Mouse (Mus musculus) embryonic fibroblast, embryonic 13.5 days (primary cell): ENCODE measurements around the gene Zfand4. TPM values are rescaled to one million over a fixed set of nuclear protein-coding genes. Genes with fewer than 3 reads are reported as not detected.
"Not testable (repeated sequence)": the region's sequence is repeated elsewhere in the genome, so short reads cannot be mapped to it uniquely, and the experiment has no call there.

ENCODE experiments used
- H3K27ac ChIP-seq: 2 replicates; pipeline ENCODE4 v1.5.1; 2012; ENCODE audit warnings: low read length, control low read depth, inconsistent platforms; ENCODE audit not compliant: insufficient read depth
- H3K4me1 ChIP-seq: 2 replicates; pipeline ENCODE4 v1.6.1; 2011; ENCODE audit warnings: low read length; ENCODE audit not compliant: control insufficient read depth, insufficient read depth
- H3K4me3 ChIP-seq: 2 replicates; pipeline ENCODE4 v1.5.1; 2011; ENCODE audit warnings: mild to moderate bottlenecking, control low read depth, low read length; ENCODE audit not compliant: insufficient read depth
- CTCF ChIP-seq: IDR thresholded peaks from 2 replicates; pipeline ENCODE4 v1.5.1; 2011; ENCODE audit warnings: mild to moderate bottlenecking, control low read depth, low read length, moderate library complexity, borderline replicate concordance; ENCODE audit not compliant: insufficient read depth
- POLR2A ChIP-seq: IDR thresholded peaks from 2 replicates; pipeline ENCODE4 v1.6.1; 2011; ENCODE audit warnings: low read depth, mild to moderate bottlenecking, control low read depth, low read length, moderate library complexity
- polyA plus RNA-seq: library from polyadenylated mRNA; stranded (reverse); fragments of >200 nt; gene quantifications from 2 replicates; pipeline ENCODE4 v1.2.4, GENCODE M21; 2011; ENCODE audit warnings: low read depth; ENCODE audit not compliant: missing spikeins, insufficient read length

Zfand4 gene
- polyA plus RNA-seq = 2.9 and 3.1 TPM in 2 replicates

GRCm38 (mm10) chr6:116264018-116264651 lies at the start of gene Zfand4:
Gene Zfand4, plus strand, starts transcription at chr6:116264222.
- Histone ChIP-seq H3K4me1 (peaks cover 6% of the 10 kb centered on the region; the same call in 1 of the 2 replicates), H3K4me3 (peak within 1 kb of the TSS; percentile 61), H3K27ac (no peak within 1 kb of the TSS)
- peak; percentile 52; the same call in 1 of the 2 replicates for TF ChIP-seq POLR2A
- TF ChIP-seq CTCF = no peak

DNA sequence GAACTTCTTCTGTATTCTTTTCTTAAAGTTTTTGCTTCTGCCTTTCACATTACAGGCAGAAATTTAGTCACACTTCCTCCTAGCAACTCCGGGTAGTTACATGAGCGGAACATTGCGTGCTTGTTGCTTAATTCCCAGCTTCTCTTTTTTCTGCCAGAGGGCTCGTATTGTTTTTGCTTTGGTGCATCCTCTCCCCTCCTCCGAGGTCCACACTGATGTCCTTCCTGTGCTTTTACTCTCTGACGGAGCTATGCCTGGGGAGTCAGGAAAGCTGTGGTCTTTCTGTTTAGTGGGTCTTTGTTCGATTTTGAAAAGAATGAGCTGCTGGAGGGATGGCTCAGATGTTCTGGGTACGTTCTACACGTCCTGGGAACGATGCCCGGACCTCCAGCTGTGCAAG lies 36.3 kb upstream of the Zfand4 start:
- no peak overlapping the region for H3K4me3 ChIP-seq
- TF ChIP-seq CTCF (no peak), POLR2A (no peak)
- no peak overlapping the region for H3K27ac ChIP-seq
- no peaks in the 10 kb centered on the region for H3K4me1 ChIP-seq

GRCm38 (mm10) chr6:116228785-116229525 lies 35.1 kb upstream of the Zfand4 start:
- TF ChIP-seq CTCF = peak; percentile 93
- TF ChIP-seq POLR2A = no peak
- H3K27ac ChIP-seq = no peak overlapping the region
- no peak overlapping the region for H3K4me3 ChIP-seq
- no peaks in the 10 kb centered on the region for H3K4me1 ChIP-seq

DNA sequence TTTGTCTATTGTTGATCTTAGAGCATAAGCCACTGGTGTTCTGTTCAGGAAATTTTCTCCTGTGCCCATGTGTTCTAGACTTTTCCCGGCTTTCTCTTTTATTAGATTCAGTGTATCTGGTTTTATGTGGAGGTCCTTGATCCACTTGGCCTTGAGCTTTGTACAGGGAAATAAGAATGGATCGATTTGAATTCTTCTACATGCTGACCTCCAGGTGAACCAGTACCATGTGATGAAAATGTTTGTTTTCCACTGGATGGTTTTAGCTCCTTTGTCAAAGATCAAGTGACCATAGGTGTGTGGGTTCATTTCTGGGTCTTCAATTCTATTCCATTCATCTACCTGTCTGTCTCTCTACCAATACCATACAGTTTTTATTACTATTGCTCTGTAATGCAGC lies 29.2 kb upstream of the Zfand4 start:
- H3K4me1 ChIP-seq, H3K4me3 ChIP-seq: not testable (repeated sequence)

DNA sequence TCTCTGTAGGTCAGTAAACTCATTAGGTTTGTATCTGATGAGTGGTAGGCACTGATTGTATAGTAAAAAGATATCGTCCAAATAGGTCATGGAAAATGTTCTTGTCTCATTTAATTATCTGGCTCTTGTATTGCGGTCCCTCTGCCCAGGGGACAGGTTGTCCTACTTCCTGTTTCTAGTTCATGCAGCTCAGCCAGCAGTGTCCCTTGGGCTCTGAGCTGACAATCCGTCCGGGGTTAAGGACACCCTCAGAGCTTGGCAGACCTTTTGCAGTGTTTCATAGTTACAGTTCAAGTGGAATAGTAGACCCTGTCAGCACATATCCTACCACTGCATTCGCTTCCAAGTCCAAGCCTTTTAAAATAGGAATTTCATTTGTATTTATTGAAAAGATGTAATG lies 28.7 kb upstream of the Zfand4 start:
- Histone ChIP-seq H3K27ac (no peak overlapping the region), H3K4me3 (no peak overlapping the region), H3K4me1 (peaks cover 2% of the 10 kb centered on the region; the same call in 1 of the 2 replicates)
- TF ChIP-seq POLR2A = no peak
- TF ChIP-seq CTCF = no peak

More for the DNA sequence above, 29.2 kb upstream of the Zfand4 start:
- not testable (repeated sequence) for H3K27ac ChIP-seq

GRCm38 (mm10) chr6:116238083-116238482 lies 25.9 kb upstream of the Zfand4 start:
- Histone ChIP-seq H3K4me1 (peaks cover 3% of the 10 kb centered on the region; the same call in 1 of the 2 replicates), H3K4me3 (no peak overlapping the region), H3K27ac (no peak overlapping the region)
- TF ChIP-seq POLR2A = no peak
- no peak for TF ChIP-seq CTCF

- TF ChIP-seq CTCF = no peak
- no peak for TF ChIP-seq POLR2A
- no peak overlapping the region for H3K27ac ChIP-seq
- peaks cover 3% of the 10 kb centered on the region; the same call in 1 of the 2 replicates for H3K4me1 ChIP-seq
- no peak overlapping the region for H3K4me3 ChIP-seq
Observed at GRCm38 (mm10) chr6:116240371-116240770, 23.7 kb upstream of the Zfand4 start.

DNA sequence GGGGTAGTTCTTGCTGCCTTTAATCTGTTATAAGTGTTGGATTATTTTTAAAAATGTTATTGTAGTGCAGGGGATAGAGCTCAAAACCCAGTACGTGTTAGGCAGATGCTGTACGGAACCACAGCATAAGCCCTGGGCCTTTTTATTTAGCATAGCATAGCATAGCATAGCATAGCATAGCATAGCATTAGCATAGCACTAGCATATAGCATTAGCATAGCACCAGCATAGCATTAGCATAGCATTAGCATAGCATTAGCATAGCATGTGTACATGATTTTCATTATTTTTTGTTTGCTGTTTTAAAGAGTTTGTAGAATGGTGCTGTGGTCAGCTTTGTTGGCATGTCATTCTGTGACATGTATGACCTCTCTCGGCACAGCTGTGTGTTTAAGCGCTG lies 4.4 kb upstream of the Zfand4 start:
- no peak for TF ChIP-seq POLR2A
- no peak for TF ChIP-seq CTCF
- Histone ChIP-seq H3K4me1 (no peaks in the 10 kb centered on the region), H3K4me3 (no peak overlapping the region), H3K27ac (no peak overlapping the region)

DNA sequence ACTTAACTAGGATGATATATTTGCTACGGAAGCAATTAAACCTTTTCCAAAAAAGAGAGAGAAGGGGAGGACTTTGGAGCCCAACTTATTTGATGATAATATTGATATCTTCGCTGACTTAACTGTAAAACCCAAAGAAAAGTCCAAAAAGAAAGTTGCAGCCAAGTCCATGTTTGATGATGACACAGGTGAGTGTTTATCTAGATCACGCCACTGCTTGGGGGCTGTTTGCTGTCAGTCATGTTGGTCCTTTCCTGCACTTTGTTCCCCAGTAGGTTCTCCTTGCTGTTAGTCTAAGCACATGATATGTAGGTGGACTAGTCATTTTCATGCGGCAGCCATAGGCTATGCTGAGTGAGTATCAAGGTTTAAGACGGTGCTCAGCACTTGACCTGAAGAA lies 3.5 kb upstream of the Zfand4 start:
- H3K4me1 ChIP-seq = no peaks in the 10 kb centered on the region
- no peak overlapping the region for H3K27ac ChIP-seq
- no peak overlapping the region for H3K4me3 ChIP-seq
- TF ChIP-seq POLR2A (no peak), CTCF (no peak)

- Histone ChIP-seq H3K4me3 (no peak overlapping the region), H3K4me1 (peaks cover 6% of the 10 kb centered on the region; the same call in 1 of the 2 replicates), H3K27ac (no peak overlapping the region)
- TF ChIP-seq POLR2A (no peak), CTCF (no peak)
Observed at GRCm38 (mm10) chr6:116262824-116263223, 1.2 kb upstream of the Zfand4 start.

GRCm38 (mm10) chr6:116264836-116265235 lies 814 bp downstream of the Zfand4 start:
- TF ChIP-seq POLR2A (no peak), CTCF (no peak)
- Histone ChIP-seq H3K4me3 (no peak overlapping the region), H3K4me1 (peaks cover 6% of the 10 kb centered on the region; the same call in 1 of the 2 replicates), H3K27ac (no peak overlapping the region)
